ENCODE assay signal across 9 mouse cellular contexts in the genomic region with DNA sequence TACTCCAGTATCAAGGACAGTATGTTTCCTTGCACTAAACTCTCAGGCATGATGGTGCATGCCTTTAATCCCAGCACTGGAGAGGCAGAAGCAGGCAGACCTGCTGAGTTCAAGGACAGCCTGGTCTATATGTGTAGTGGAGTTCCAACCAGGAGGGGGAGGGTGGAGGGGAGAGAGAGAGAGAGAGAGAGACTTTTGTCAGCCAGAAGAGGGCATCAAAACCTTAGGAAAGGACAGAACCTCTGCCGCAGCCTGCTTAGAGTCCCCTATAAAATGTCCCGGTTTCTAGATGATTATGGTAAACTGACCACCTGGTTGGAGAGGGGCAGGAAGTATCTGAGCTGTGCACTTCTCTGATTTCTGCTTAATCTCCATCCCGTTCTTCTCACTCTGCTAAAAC. TPM values are rescaled to one million over a fixed set of nuclear protein-coding genes. Genes with fewer than 3 reads are reported as not detected.
DNase-seq lines count a peak whose midpoint lies in the region; ATAC-seq lines count a peak whose summit lies in the region.
"Had no signal": no experiment of that assay in that cellular context is flagged by ENCODE, and none has a peak within 500 bp of the region (broad histone marks: within the 10 kb centered on the region; RNA-seq: fewer than 3 reads in every experiment).

No protein-coding gene starts in this region.

- H3K4me1 ChIP-seq in hindbrain, embryonic 11.5 days (replicated peaks; ENCODE audit: control insufficient read depth, insufficient read depth, low read length): no peaks in the 10 kb centered on the region
- no peaks in the 10 kb centered on the region for H3K4me1 ChIP-seq in hindbrain, embryonic 14.5 days (replicated peaks; ENCODE audit: control insufficient read depth, insufficient read depth, low read length)
- H3K4me1 ChIP-seq in forebrain, embryonic 13.5 days: no peaks in the 10 kb centered on the region
- H3K4me1 ChIP-seq: midbrain, embryonic 12.5 days had no signal

- H3K36me3 ChIP-seq in hindbrain, embryonic 11.5 days (ENCODE audit: control insufficient read depth, insufficient read depth, low read length): no peaks in the 10 kb centered on the region
- no peaks in the 10 kb centered on the region for H3K36me3 ChIP-seq in hindbrain, embryonic 14.5 days (replicated peaks; ENCODE audit: control insufficient read depth, insufficient read depth)
- H3K36me3 ChIP-seq in forebrain, embryonic 13.5 days (ENCODE audit: poor library complexity, severe bottlenecking): no peaks in the 10 kb centered on the region
- H3K36me3 ChIP-seq: midbrain, embryonic 12.5 days had no signal

- ATAC-seq in hindbrain, embryonic 11.5 days (ENCODE audit: low FRiP score): no peak
- ATAC-seq in hindbrain, embryonic 14.5 days (ENCODE audit: low FRiP score): no peak
- peak; percentile 54 for ATAC-seq in megakaryocyte progenitor cell, adult 5-6 weeks (replicated peaks; ENCODE audit: poor library complexity)
- no peak for ATAC-seq in forebrain, embryonic 13.5 days

- no peak overlapping the region for H3K9ac ChIP-seq in hindbrain, embryonic 11.5 days (ENCODE audit: low read depth, low read length)
- H3K9ac ChIP-seq in hindbrain, embryonic 14.5 days: no peak overlapping the region
- no peak overlapping the region for H3K9ac ChIP-seq in forebrain, embryonic 13.5 days
- H3K9ac ChIP-seq: midbrain, embryonic 12.5 days had no signal

- no peak overlapping the region for H3K4me2 ChIP-seq in hindbrain, embryonic 11.5 days (replicated peaks; ENCODE audit: low read depth, low read length)
- no peak overlapping the region for H3K4me2 ChIP-seq in hindbrain, embryonic 14.5 days (replicated peaks)
- no peak overlapping the region for H3K4me2 ChIP-seq in forebrain, embryonic 13.5 days
- H3K4me2 ChIP-seq: midbrain, embryonic 12.5 days had no signal

- H3K27me3 ChIP-seq in hindbrain, embryonic 11.5 days (ENCODE audit: control insufficient read depth, insufficient read depth, low read length): no peaks in the 10 kb centered on the region
- no peaks in the 10 kb centered on the region for H3K27me3 ChIP-seq in hindbrain, embryonic 14.5 days (ENCODE audit: control insufficient read depth, insufficient read depth, low read length)
- H3K27me3 ChIP-seq in forebrain, embryonic 13.5 days: no peaks in the 10 kb centered on the region
- H3K27me3 ChIP-seq: midbrain, embryonic 12.5 days had no signal

- peak; percentile 24 for DNase-seq in hindbrain, embryonic 11.5 days (ENCODE audit: low spot score)
- DNase-seq in hindbrain, embryonic 14.5 days (ENCODE audit: low spot score): no peak
- DNase-seq in ES-CJ7 (ENCODE audit: low read depth, low spot score): peak; percentile 51
- peak; percentile 29 for DNase-seq in embryo, embryonic 9.5 days (ENCODE audit: extremely low spot score)
- no peak for DNase-seq in left cerebral cortex, adult 9 months (ENCODE audit: low spot score in 2 of 2)
- no peak for DNase-seq in testis, postnatal 14 days (ENCODE audit: low spot score)

- WGBS in hindbrain, embryonic 11.5 days: 12% methylated on average over 3 of the region's 3 CpGs
- WGBS in hindbrain, embryonic 14.5 days: 15% methylated on average over 3 of the region's 3 CpGs
- 21% methylated on average over 3 of the region's 3 CpGs for WGBS in forebrain, embryonic 13.5 days

- no peaks in the 10 kb centered on the region for H3K9me3 ChIP-seq in hindbrain, embryonic 11.5 days (ENCODE audit: control insufficient read depth, low read length)
- no peaks in the 10 kb centered on the region for H3K9me3 ChIP-seq in hindbrain, embryonic 14.5 days (ENCODE audit: control insufficient read depth, low read length)
- no peaks in the 10 kb centered on the region for H3K9me3 ChIP-seq in forebrain, embryonic 13.5 days (replicated peaks)
- H3K9me3 ChIP-seq: midbrain, embryonic 12.5 days had no signal

- no peak overlapping the region for H3K27ac ChIP-seq in hindbrain, embryonic 11.5 days (ENCODE audit: low read depth, low read length)
- H3K27ac ChIP-seq in hindbrain, embryonic 14.5 days: no peak overlapping the region
- H3K27ac ChIP-seq in forebrain, embryonic 13.5 days: no peak overlapping the region
- H3K27ac ChIP-seq: midbrain, embryonic 12.5 days had no signal

- no peak overlapping the region for H3K4me3 ChIP-seq in hindbrain, embryonic 11.5 days (ENCODE audit: low read depth, low read length)
- no peak overlapping the region for H3K4me3 ChIP-seq in hindbrain, embryonic 14.5 days (replicated peaks; ENCODE audit: low read length)
- no peak overlapping the region for H3K4me3 ChIP-seq in forebrain, embryonic 13.5 days
- H3K4me3 ChIP-seq: midbrain, embryonic 12.5 days had no signal

RNA-seq across cellular contexts. Expression of a gene that starts 20.1 kb away (rescaled TPM):
- polyA plus RNA-seq in hindbrain, embryonic 11.5 days (2014; fragmentation: Nextera tagmentation; extraction: Ambion mirVana): 1.8 and 1.9 TPM in 2 replicates
- polyA plus RNA-seq in hindbrain, embryonic 14.5 days (2014; fragmentation: Nextera tagmentation; extraction: Ambion mirVana): 1.1 and 2.5 TPM in 2 replicates
- total RNA-seq in megakaryocyte progenitor cell, adult 5-6 weeks (2015): 51.3 and 54.1 TPM in 2 replicates
- total RNA-seq in megakaryocyte progenitor cell, adult 5-6 weeks (2017): 90.2 and 102 TPM in 2 replicates
- polyA plus RNA-seq in forebrain, embryonic 13.5 days (2015; fragmentation: Nextera tagmentation; extraction: Ambion mirVana): 1.0 and 1.2 TPM in 2 replicates

RNA-seq across cellular contexts. Expression of a gene that starts 46.8 kb away (rescaled TPM):
- polyA plus RNA-seq in hindbrain, embryonic 11.5 days (2014; fragmentation: Nextera tagmentation; extraction: Ambion mirVana): 0.51 and 0.71 TPM in 2 replicates
- 9.7 and 13.4 TPM in 2 replicates for polyA plus RNA-seq in hindbrain, embryonic 14.5 days (2014; fragmentation: Nextera tagmentation; extraction: Ambion mirVana)
- total RNA-seq in megakaryocyte progenitor cell, adult 5-6 weeks (2015): 0.10 TPM in 1 of 2 replicates, not detected in the other
- 0.04 and 0.54 TPM in 2 replicates for total RNA-seq in megakaryocyte progenitor cell, adult 5-6 weeks (2017)
- polyA plus RNA-seq in forebrain, embryonic 13.5 days (2015; fragmentation: Nextera tagmentation; extraction: Ambion mirVana): 2.8 and 4.0 TPM in 2 replicates

Comparison
In these comparisons a context has a peak if more than half of its experiments do, and no peak if none do; other contexts are left out.
1. DNase-seq: peak in hindbrain, embryonic 11.5 days (single experiment), ES-CJ7 (single experiment) and embryo, embryonic 9.5 days (single experiment); none in hindbrain, embryonic 14.5 days (single experiment), left cerebral cortex, adult 9 months (0 of 2) and testis, postnatal 14 days (single experiment).